Mouse (Mus musculus): ENCODE results near the gene Rbx1. TPM values are rescaled to one million over a fixed set of nuclear protein-coding genes. Genes with fewer than 3 reads are reported as not detected.
A peak's percentile ranks its signal among the peaks of the same experiment; 100 is the strongest.

Gene Rbx1
- polyA plus RNA-seq, 1 experiment from 2014 or later, result 559 TPM

DNA sequence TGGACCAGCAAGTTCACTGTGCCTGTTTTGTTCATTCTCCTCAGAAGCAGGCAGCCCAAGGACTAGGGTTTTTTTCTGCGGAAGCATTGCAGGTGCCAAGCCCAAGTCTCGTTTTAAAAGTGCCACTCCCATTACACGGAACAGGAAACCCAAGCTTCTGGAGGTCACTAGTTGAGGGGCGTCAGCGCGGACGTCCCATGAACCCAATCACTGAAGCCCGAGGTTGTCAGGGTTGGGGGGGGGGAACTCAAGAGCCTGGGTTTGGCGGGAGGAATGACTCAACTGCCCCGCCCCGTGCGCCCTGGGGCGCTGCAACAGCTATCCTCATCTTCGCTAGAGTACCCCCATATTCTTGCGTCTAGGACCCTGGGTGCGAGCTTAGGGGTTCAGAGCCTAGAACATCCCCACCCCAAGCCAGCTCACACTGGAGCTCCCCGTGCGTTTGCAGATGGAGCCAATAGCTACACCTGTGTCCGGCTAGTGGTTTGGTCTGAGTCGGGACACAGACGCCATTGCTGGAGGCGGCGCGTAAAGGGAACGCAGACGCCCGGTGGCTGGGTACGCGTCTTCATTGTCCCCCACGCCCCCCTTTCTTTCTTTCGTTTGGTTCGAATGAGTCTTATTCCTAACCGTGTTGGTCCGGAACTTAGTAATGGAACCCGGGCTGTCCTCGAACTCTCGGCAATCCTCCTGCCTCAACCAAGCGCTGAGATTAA lies 56.1 kb downstream of the Rbx1 start:
- peak overlapping the region; percentile 63 for H3K9ac ChIP-seq (replicated peaks)
- under 1% methylated on average over 38 of the region's 38 CpGs for WGBS
- ATAC-seq (ENCODE audit: insufficient number of reproducible peaks, insufficient read depth, low FRiP score, low TSS enrichment, low read depth), result no peak
- H3K27ac ChIP-seq, result peak overlapping the region; percentile 86; the same call in 1 of the 2 replicates
- H3K27me3 ChIP-seq, result no peaks in the 10 kb centered on the region
- peak overlapping the region; percentile 88 for H3K4me2 ChIP-seq
- H3K36me3 ChIP-seq, result no peaks in the 10 kb centered on the region
- 0 out of 2 replicates have a peak, but pooled peaks cover 11% of the 10 kb centered on the region for H3K4me1 ChIP-seq (replicated peaks)
- peak overlapping the region; percentile 60 for H3K4me3 ChIP-seq (replicated peaks)
- no peaks in the 10 kb centered on the region for H3K9me3 ChIP-seq

DNA sequence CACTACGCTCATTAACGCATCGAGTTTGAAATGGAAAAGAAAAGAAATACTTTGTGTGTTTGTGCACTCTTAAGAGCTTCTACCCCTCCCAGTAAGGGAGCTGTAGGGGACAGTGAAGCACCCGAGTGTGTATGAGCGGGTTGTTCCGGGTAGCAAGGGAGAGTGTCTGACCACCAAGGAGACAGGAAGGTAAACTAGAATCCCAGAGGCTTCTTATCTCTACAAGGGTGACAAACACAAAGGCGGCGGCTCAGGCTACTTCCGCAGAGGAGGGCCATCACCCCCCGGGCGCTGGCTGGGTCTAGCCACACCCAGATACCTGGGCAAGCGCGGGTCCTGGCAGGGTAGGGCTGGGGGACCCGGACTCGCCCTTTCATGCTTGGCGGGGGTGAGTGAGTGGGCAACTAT lies 56.7 kb downstream of the Rbx1 start:
- no peaks in the 10 kb centered on the region for H3K27me3 ChIP-seq
- peak overlapping the region; percentile 60 for H3K4me3 ChIP-seq (replicated peaks)
- ATAC-seq (ENCODE audit: insufficient number of reproducible peaks, insufficient read depth, low FRiP score, low TSS enrichment, low read depth), result peak; percentile 68
- 0 out of 2 replicates have a peak, but pooled peaks cover 11% of the 10 kb centered on the region for H3K4me1 ChIP-seq (replicated peaks)
- H3K4me2 ChIP-seq, result peak overlapping the region; percentile 88
- H3K9ac ChIP-seq (replicated peaks), result peak overlapping the region; percentile 63
- H3K27ac ChIP-seq, result peak overlapping the region; percentile 86
- no peaks in the 10 kb centered on the region for H3K36me3 ChIP-seq
- 0% methylated on average over 16 of the region's 16 CpGs for WGBS
- H3K9me3 ChIP-seq, result no peaks in the 10 kb centered on the region

GRCm38 (mm10) chr15:81523169-81523871 lies 57.2 kb downstream of the Rbx1 start:
- Histone ChIP-seq H3K9ac (replicated peaks) (peak overlapping the region; percentile 63), H3K27me3 (no peaks in the 10 kb centered on the region), H3K9me3 (no peaks in the 10 kb centered on the region), H3K4me2 (peak overlapping the region; percentile 88), H3K27ac (peak overlapping the region; percentile 86), H3K36me3 (no peaks in the 10 kb centered on the region), H3K4me1 (replicated peaks) (0 out of 2 replicates have a peak, but pooled peaks cover 11% of the 10 kb centered on the region), H3K4me3 (replicated peaks) (peak overlapping the region; percentile 60)
- WGBS, result under 1% methylated on average over 41 of the region's 41 CpGs
- peak; percentile 89 for ATAC-seq (ENCODE audit: insufficient number of reproducible peaks, insufficient read depth, low FRiP score, low TSS enrichment, low read depth)

DNA sequence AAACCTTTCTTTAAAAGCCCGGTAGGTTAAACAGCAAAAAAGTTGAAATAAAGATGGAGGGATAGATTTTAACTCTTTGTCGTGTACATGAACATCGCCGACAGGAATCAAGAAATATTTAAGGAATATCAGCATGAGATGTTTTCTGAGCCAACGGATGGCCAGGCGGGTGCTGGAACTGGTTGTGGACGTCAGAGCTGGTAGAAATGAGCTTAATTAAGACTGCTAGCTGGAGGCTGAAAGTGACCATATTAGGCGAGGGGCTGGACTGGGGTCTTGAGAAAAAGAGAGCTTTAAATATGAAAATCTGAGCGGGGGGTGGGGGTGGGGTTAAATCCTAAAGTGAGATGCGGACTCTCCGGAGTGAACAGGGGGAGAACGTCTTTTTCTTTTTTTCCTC lies 57.8 kb downstream of the Rbx1 start:
- H3K27ac ChIP-seq, result peak overlapping the region; percentile 86
- peak overlapping the region; percentile 63 for H3K9ac ChIP-seq (replicated peaks)
- no peaks in the 10 kb centered on the region for H3K9me3 ChIP-seq
- H3K4me2 ChIP-seq, result peak overlapping the region; percentile 88
- H3K36me3 ChIP-seq, result no peaks in the 10 kb centered on the region
- 0 out of 2 replicates have a peak, but pooled peaks cover 11% of the 10 kb centered on the region for H3K4me1 ChIP-seq (replicated peaks)
- 2% methylated on average over 12 of the region's 12 CpGs for WGBS
- ATAC-seq (ENCODE audit: insufficient number of reproducible peaks, insufficient read depth, low FRiP score, low TSS enrichment, low read depth), result no peak
- H3K4me3 ChIP-seq (replicated peaks), result peak overlapping the region; percentile 60
- H3K27me3 ChIP-seq, result no peaks in the 10 kb centered on the region

Other genes with a start within 250 kb of the Rbx1 start
- 0.90 and 1.2 TPM in 2 replicates for gene Mchr1, start 230.8 kb upstream of the Rbx1 start, polyA plus RNA-seq (2016; fragmentation: Nextera tagmentation; extraction: Ambion mirVana)
- gene Slc25a17, start 105.5 kb upstream of the Rbx1 start, polyA plus RNA-seq (2016; fragmentation: Nextera tagmentation; extraction: Ambion mirVana), result 109 and 111 TPM in 2 replicates
- gene St13, start 66.2 kb upstream of the Rbx1 start, polyA plus RNA-seq (2016; fragmentation: Nextera tagmentation; extraction: Ambion mirVana), result 200 and 207 TPM in 2 replicates
- 11.6 and 13.2 TPM in 2 replicates for gene Xpnpep3, start 66.2 kb upstream of the Rbx1 start, polyA plus RNA-seq (2016; fragmentation: Nextera tagmentation; extraction: Ambion mirVana)
- 2.8 and 3.4 TPM in 2 replicates for gene Dnajb7, start 58.0 kb upstream of the Rbx1 start, polyA plus RNA-seq (2016; fragmentation: Nextera tagmentation; extraction: Ambion mirVana)
- gene Ep300, start 119.1 kb downstream of the Rbx1 start, polyA plus RNA-seq (2016; fragmentation: Nextera tagmentation; extraction: Ambion mirVana), result 16.0 and 22.9 TPM in 2 replicates
- gene L3mbtl2, start 197.6 kb downstream of the Rbx1 start, polyA plus RNA-seq (2016; fragmentation: Nextera tagmentation; extraction: Ambion mirVana), result 25.5 and 25.6 TPM in 2 replicates
- 10.4 and 11.1 TPM in 2 replicates for gene Chadl, start 231.0 kb downstream of the Rbx1 start, polyA plus RNA-seq (2016; fragmentation: Nextera tagmentation; extraction: Ambion mirVana)

Data from limb, embryonic 12.5 days (tissue).